Mouse (Mus musculus): ENCODE measurements around the gene Them7.

The Them7 gene

DNA sequence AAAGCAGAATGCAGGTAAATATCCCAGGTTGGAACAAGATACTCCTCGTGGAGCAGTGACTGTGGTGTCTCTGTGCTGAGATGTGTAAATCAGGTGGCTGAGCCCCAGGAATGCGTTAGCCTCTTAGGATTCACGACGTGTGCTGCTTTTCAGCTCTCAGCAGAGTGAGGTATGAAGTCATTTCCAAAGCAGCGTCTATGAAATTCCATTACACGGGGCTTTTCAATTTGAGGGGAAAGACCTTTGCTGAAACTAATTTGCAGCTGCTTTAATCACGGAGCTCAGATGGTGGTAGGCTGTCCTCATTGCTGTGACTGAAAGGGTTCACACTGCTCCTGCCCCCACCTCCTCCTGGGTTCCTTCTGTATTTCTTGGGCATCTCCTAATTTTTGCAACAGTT is 87.9 kb downstream of the Them7 start:
- DNase-seq: no peak

DNA sequence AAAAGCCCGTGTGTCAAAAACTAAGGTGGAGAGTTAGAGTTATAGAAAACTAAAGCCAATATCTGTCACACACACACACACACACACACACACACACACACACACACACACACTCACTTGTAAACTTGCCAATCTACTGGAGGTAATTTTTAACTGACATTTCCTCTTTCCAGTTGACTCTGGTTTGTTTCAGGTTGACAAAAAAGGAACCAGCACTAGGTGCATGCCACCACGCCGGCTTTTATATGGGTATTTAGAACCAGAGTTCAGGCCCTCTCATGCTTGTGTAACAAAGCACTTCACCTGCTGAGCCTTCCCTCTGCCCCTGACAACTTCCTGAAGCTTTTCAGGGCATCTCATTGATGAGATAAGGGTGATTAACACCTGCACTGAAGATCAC is 89.0 kb downstream of the Them7 start:
- DNase-seq: no peak

GRCm38 (mm10) chr2:105317556-105318184 is 93.5 kb downstream of the Them7 start:
- no peak for DNase-seq

DNA sequence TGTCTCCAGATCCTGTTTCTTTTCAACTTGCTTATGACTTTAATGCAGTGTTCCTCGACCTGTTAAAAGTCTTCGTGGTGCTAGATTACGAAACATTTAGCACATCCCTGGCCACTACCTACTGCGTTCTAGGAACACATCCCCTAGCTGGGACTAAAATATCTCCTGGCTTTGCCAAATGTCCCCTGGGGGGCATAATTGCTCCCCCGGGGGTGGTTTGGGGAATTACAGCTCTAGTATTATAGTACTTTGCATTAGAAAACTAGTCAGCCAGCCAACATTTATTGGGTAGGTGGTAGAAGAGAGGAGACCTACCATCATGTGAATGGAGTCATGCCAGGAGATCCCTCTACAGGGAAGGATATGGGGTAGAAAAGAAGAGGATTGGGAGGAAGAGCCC is 101.9 kb downstream of the Them7 start:
- no peak for DNase-seq

- no peak for DNase-seq
Measured at GRCm38 (mm10) chr2:105330024-105330423, 105.9 kb downstream of the Them7 start.

DNA sequence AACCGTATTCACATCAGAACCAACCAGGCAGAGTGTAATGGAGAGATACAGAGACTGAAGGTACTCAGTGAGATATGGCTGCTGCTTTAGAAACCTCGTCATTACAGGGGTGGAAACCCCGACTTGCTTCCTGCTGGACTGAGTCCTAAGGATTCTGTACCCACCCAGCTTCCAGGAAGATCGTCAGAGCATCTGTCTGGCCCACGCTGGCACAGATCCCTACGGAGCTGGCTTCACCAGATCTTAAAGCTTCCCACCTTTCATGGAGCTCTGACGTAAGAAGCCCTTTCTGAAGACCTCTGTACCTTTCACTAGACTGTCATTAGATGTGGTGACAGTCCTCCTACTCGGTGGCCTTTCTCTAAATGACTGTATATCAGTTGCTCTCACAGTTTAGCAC is 109.0 kb downstream of the Them7 start:
- no peak for DNase-seq

DNA sequence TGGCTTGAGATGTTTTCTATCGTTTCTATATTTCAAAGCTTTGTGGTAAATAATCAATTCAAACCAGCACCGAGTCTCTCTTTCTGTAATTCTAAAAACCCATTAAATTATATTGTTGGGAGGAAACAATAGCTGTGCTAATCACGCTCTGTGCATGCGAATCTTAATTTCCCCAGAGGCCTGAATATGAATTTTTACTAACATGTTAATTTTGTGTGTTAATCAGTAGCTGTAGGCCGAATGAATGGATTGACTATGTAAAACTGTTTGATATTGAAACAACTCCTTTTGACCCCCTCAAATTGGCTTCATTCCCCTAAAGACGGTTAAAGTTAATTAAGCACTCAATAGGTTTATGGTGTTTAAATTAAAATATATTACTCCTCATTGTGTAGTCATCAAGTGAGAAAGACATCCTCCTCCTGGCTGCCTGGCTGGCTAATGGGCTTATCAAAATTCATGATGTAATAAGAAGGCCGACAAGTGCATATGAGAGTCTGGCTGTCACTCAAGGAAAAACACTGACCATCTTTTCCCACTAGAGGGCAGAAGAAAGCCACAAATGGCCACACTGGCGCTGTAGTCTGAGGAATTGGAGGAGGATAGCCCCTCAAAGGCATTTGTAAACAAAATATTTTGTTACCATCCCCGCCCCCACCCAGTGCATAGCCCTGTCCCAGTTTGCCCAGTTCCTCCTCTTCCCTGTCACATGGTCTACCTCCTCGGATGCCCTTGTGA is 110.0 kb downstream of the Them7 start:
- peak; percentile 22 for DNase-seq

GRCm38 (mm10) chr2:105335661-105336060 is 111.5 kb downstream of the Them7 start:
- no peak for DNase-seq

DNA sequence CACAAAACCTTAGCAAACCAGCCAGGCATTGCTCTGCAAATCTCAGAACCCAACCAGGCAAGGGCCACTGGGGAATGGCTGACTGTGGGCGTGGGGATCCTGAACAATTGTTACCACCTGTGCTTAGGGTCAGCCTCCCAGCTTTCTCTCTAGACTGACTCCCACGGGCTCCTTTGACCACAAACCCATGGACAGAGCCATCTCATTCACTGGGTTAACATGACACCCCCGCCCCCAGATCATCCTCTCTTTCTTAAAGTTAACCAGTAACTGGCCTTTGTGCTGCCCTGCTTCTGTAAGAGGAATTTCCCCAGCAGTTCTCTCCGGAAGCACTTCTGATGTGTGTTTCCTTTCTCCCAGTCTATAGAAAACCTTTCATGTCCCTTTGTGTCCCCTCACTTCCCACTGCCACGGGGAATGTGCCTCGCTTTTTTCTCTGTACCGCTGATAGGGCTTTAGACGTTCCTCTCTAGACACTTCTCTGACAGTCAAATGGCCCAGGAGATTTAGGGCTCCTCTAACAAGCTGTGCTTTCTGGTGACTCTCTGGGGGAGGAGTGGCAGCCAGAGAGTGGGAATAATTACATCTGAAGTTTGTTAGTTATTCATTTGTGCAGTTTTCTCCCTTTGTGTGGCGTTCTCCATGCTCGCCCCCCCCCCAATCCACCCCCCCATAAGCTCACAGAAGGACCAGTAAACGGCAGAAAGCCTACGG is 112.4 kb downstream of the Them7 start:
- no peak for DNase-seq

GRCm38 (mm10) chr2:105337171-105337875 is 113.2 kb downstream of the Them7 start:
- DNase-seq: no peak

DNA sequence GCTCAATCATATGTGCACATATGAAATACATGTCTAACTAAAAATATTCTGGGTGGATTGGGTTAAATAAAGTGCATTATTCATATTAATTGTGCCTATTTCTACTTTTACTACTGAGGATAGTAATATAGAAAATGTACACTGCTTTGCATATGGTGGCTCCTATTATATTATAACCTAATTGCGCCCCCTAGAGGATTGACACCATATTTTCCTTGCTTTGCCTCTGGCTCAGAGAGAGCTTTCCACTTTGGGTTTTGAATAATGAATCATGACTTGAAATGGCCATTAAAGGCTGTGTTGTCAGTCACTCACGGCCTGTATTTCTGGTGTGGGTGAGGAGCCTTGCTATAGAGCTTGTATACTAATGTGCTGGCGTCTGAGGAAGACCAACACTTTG is 115.9 kb downstream of the Them7 start:
- DNase-seq: no peak

- no peak for DNase-seq
Measured at GRCm38 (mm10) chr2:105348886-105349285, 124.8 kb downstream of the Them7 start.

- no peak for DNase-seq
Measured at GRCm38 (mm10) chr2:105356791-105357190, 132.7 kb downstream of the Them7 start.

DNA sequence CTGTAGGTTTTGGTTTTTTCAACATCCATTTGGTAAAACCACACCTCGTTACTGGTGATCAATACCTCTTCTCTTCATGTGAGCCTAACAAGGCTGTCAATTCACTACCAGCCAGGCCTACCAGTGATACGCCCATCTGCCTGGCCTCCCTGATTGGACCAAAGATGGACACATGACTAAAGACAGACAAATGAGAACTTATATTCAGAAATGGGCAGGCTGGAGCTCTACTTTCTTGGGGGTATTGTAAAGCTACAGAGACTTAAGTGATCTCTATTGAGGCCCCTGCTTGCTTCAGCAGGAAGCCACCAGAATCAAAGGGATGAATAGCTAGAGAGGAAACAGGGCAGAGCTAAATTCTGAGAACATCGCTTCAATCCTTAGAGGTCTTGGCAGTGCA is 133.9 kb downstream of the Them7 start:
- DNase-seq: no peak

GRCm38 (mm10) chr2:105367623-105368022 is 143.5 kb downstream of the Them7 start:
- no peak for DNase-seq

DNA sequence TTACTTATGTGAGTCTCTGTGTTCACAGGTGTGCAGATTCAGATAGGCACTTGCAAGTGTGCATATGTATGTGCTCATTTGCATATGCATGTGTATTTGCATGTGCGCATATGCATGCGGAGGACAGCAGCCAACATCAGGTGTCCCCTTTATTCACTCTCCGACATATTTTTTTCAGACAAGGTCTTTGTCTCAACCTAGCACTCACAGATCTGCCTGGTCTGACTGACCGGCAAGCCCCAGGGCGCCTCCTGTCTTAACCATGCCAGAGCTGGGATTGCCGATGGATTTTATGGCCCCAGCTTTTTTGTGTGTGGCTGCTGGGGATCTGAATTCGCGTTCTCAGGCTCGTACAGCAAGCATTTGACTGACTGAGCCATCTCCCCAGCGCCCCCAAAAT is 146.1 kb downstream of the Them7 start:
- DNase-seq: no peak

- DNase-seq: no peak
Measured at GRCm38 (mm10) chr2:105370698-105371097, 146.6 kb downstream of the Them7 start.

DNA sequence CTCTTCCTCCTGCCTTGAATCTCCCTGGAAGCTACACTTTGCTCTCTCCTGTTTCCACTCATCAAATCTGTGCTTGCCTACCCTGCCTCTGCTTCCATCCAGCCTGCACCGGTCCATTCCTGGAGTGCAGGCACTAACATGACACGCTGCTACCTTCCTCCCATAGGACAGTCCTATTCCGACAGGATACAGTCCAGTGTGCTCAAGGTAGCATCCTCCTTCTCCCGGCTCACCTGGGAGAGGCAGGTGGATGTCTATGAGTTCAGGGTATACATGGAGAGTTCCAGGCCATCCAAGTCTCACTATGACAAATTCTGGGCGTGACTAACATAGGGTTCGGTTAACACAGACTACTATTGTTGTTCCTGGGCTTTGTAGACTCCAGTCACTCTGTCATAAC is 148.0 kb downstream of the Them7 start:
- DNase-seq: no peak

- DNase-seq: peak; percentile 21
Measured at GRCm38 (mm10) chr2:105372727-105373126, 148.6 kb downstream of the Them7 start.

- no peak for DNase-seq
Measured at GRCm38 (mm10) chr2:105373658-105374057, 149.5 kb downstream of the Them7 start.

DNA sequence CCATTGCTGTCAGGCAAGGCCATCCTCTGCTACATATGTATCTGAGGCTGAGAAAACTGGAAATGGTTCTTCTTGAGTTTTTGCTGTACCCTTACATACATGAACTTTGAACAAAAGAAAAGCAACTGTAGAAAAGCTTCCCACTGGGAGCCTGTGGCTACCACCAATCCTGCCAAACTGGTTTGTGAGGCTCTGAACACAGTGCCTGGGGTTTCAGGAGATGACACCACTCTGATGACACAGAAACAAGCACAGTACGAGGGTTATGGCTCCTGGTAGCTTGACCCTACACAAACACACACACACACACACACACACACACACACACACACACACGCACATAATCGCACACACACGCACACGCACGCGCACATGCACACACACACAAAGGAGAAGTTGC is 151.1 kb downstream of the Them7 start:
- DNase-seq: no peak

DNA sequence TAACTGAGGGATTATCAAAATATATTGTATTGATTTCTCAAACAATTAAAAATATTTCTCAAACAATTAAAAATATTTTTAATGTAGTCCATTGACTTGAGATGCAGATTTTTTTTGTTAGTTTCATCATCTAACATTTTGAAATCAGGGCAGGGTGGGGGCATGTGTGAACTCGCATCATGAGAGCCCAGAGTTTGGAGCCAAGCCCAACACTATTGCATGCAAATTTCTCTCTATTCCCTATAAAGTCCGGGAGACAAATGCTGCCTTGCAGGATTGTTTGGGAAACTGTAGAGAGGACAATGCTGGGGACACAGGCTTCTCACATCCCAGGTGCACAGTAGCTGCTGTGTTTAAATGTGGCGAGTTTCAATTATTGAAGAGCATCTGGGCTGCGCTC is 151.6 kb downstream of the Them7 start:
- DNase-seq: no peak

- no peak for DNase-seq
Measured at GRCm38 (mm10) chr2:105379682-105380081, 155.6 kb downstream of the Them7 start.

Measured in kidney, adult 11 months (tissue).